Mouse (Mus musculus) kidney, postnatal 0 days (tissue): ENCODE data around the gene Tpcn1. TPM values are rescaled to one million over a fixed set of nuclear protein-coding genes. Genes with fewer than 3 reads are reported as not detected.

ENCODE experiments used
- ATAC-seq: fragments of 200-750 bp; cut with Nextera tagmentation; replicated peaks from 2 replicates; pipeline ENCODE4 v1.8.0; 2017; ENCODE audit warnings: low read depth, moderate number of reproducible peaks, moderate TSS enrichment, moderate library complexity; ENCODE audit not compliant: low FRiP score
- DNase-seq: peaks from one replicate; pipeline ENCODE4 v3.0.0-alpha.2; 2016; ENCODE audit warnings: low spot score
- H3K27ac ChIP-seq: fragments of 300-500 bp; sonication (generic); 2 replicates; pipeline ENCODE4 v1.5.1; 2014; ENCODE audit warnings: mild to moderate bottlenecking
- H3K27me3 ChIP-seq: fragments of 300-500 bp; sonication (generic); 2 replicates; pipeline ENCODE4 v1.6.1; 2014; ENCODE audit warnings: low read length, mixed read lengths; ENCODE audit not compliant: insufficient read depth
- H3K36me3 ChIP-seq: fragments of 300-500 bp; sonication (generic); 2 replicates; pipeline ENCODE4 v1.6.1; 2014; ENCODE audit warnings: low read length, mixed read lengths; ENCODE audit not compliant: insufficient read depth
- H3K4me1 ChIP-seq: fragments of 300-500 bp; sonication (generic); replicated peaks from 2 replicates; pipeline ENCODE4 v1.6.1; 2014; ENCODE audit warnings: antibody characterized with exemption, low read length, mixed read lengths; ENCODE audit not compliant: insufficient read depth
- H3K4me2 ChIP-seq: fragments of 300-500 bp; sonication (generic); 2 replicates; pipeline ENCODE4 v1.6.1; 2014; ENCODE audit warnings: mild to moderate bottlenecking, low read length, moderate library complexity, mixed read lengths
- H3K4me3 ChIP-seq: fragments of 300-500 bp; sonication (generic); replicated peaks from 2 replicates; pipeline ENCODE4 v1.5.1; 2014; ENCODE audit warnings: low read depth, low read length
- H3K9ac ChIP-seq: fragments of 300-500 bp; sonication (generic); 2 replicates; pipeline ENCODE4 v1.6.1; 2014; ENCODE audit warnings: low read depth, low read length
- H3K9me3 ChIP-seq: fragments of 300-500 bp; sonication (generic); replicated peaks from 2 replicates; pipeline ENCODE4 v1.6.1; 2016; ENCODE audit warnings: low read length, inconsistent platforms, mixed read lengths
- CTCF ChIP-seq: IDR thresholded peaks from 2 replicates; pipeline ENCODE4 v1.5.1; 2016; ENCODE audit warnings: antibody characterized with exemption, low read depth, mild to moderate bottlenecking, moderate library complexity
- WGBS: fragments of 180-500 bp; shearing (Covaris S2); extraction: QIAGEN DNeasy Blood & Tissue Kit; methylation state at CpG from one replicate; pipeline ENCODE4 v1.1.7; 2014; 5-methylcytosine and 5-hydroxymethylcytosine counted together
- polyA plus RNA-seq: library from polyadenylated mRNA; unstranded; fragments of >200 nt; fragmentation: Nextera tagmentation; extraction: Ambion mirVana; gene quantifications from 2 replicates; pipeline ENCODE4 v1.2.1, GENCODE M21; 2015

Tpcn1 gene
- polyA plus RNA-seq, 1 experiment from 2014 or later: 35.4 TPM

- no peak for ATAC-seq
- H3K27me3 ChIP-seq: no peaks in the 10 kb centered on the region
- TF ChIP-seq CTCF: no peak
- 51% methylated on average over 9 of the region's 9 CpGs for WGBS
- no peak overlapping the region for H3K4me2 ChIP-seq
- no peaks in the 10 kb centered on the region for H3K36me3 ChIP-seq
- H3K4me1 ChIP-seq: peaks cover 16% of the 10 kb centered on the region; the same call in 1 of the 2 replicates
- no peak overlapping the region for H3K9ac ChIP-seq
- no peaks in the 10 kb centered on the region for H3K9me3 ChIP-seq
- DNase-seq: peak; percentile 32
- no peak overlapping the region for H3K27ac ChIP-seq
- H3K4me3 ChIP-seq: no peak overlapping the region
These were observed 82.0 kb downstream of the Tpcn1 start for GRCm38 (mm10) chr5:120506490-120506889.

GRCm38 (mm10) chr5:120505781-120506180, 82.7 kb downstream of the Tpcn1 start:
- H3K4me1 ChIP-seq: peaks cover 16% of the 10 kb centered on the region; the same call in 1 of the 2 replicates
- DNase-seq: no peak
- no peaks in the 10 kb centered on the region for H3K9me3 ChIP-seq
- WGBS: 66% methylated on average over 9 of the region's 9 CpGs
- H3K36me3 ChIP-seq: no peaks in the 10 kb centered on the region
- no peak overlapping the region for H3K9ac ChIP-seq
- no peak for ATAC-seq
- no peak overlapping the region for H3K4me3 ChIP-seq
- no peak for TF ChIP-seq CTCF
- H3K27ac ChIP-seq: no peak overlapping the region
- no peak overlapping the region for H3K4me2 ChIP-seq
- H3K27me3 ChIP-seq: no peaks in the 10 kb centered on the region

GRCm38 (mm10) chr5:120505368-120505767, 83.1 kb downstream of the Tpcn1 start:
- Histone ChIP-seq H3K4me2 (peak overlapping the region; percentile 21; the same call in 1 of the 2 replicates), H3K4me1 (peaks cover 16% of the 10 kb centered on the region; the same call in 1 of the 2 replicates), H3K4me3 (no peak overlapping the region), H3K27me3 (no peaks in the 10 kb centered on the region), H3K27ac (no peak overlapping the region), H3K36me3 (no peaks in the 10 kb centered on the region), H3K9ac (no peak overlapping the region), H3K9me3 (no peaks in the 10 kb centered on the region)
- 21% methylated on average over 16 of the region's 16 CpGs for WGBS
- DNase-seq (peak; percentile 86), ATAC-seq (0 out of 2 replicates have a peak, but pooled peaks have one; percentile 30)
- TF ChIP-seq CTCF: peak; percentile 95

GRCm38 (mm10) chr5:120503144-120503795, 85.2 kb downstream of the Tpcn1 start, which contains the start of gene Plbd2:
Gene Plbd2, minus strand, starts transcription at chr5:120503625.
- Histone ChIP-seq H3K9me3 (no peaks in the 10 kb centered on the region), H3K36me3 (no peaks in the 10 kb centered on the region), H3K27ac (no peak within 1 kb of the TSS), H3K27me3 (no peaks in the 10 kb centered on the region), H3K4me1 (peaks cover 16% of the 10 kb centered on the region; the same call in 1 of the 2 replicates), H3K9ac (peak within 1 kb of the TSS; percentile 91), H3K4me2 (peak within 1 kb of the TSS; percentile 94), H3K4me3 (peak within 1 kb of the TSS; percentile 90)
- DNase-seq (peak; percentile 91), ATAC-seq (peak; percentile 58)
- no peak for TF ChIP-seq CTCF
- WGBS: under 1% methylated on average over 53 of the region's 55 CpGs

- no peak for DNase-seq
- Histone ChIP-seq H3K4me1 (peaks cover 16% of the 10 kb centered on the region; the same call in 1 of the 2 replicates), H3K27ac (no peak overlapping the region), H3K4me3 (peak overlapping the region; percentile 90), H3K9ac (peak overlapping the region; percentile 91), H3K27me3 (no peaks in the 10 kb centered on the region), H3K9me3 (no peaks in the 10 kb centered on the region), H3K36me3 (no peaks in the 10 kb centered on the region), H3K4me2 (peak overlapping the region; percentile 94)
- WGBS: under 1% methylated on average over 12 of the region's 12 CpGs
- no peak for ATAC-seq
- no peak for TF ChIP-seq CTCF
These were observed 85.8 kb downstream of the Tpcn1 start for GRCm38 (mm10) chr5:120502675-120503143.

GRCm38 (mm10) chr5:120502147-120502621, 86.3 kb downstream of the Tpcn1 start:
- WGBS: 64% methylated on average over 9 of the region's 9 CpGs
- peaks cover 16% of the 10 kb centered on the region; the same call in 1 of the 2 replicates for H3K4me1 ChIP-seq
- TF ChIP-seq CTCF: no peak
- peak overlapping the region; percentile 91 for H3K9ac ChIP-seq
- no peak overlapping the region for H3K27ac ChIP-seq
- no peaks in the 10 kb centered on the region for H3K27me3 ChIP-seq
- H3K4me2 ChIP-seq: peak overlapping the region; percentile 94
- H3K4me3 ChIP-seq: peak overlapping the region; percentile 90
- H3K9me3 ChIP-seq: no peaks in the 10 kb centered on the region
- DNase-seq (no peak), ATAC-seq (no peak)
- H3K36me3 ChIP-seq: no peaks in the 10 kb centered on the region
